Mouse (Mus musculus): ENCODE results near the gene Gm20388. TPM values are rescaled to one million over a fixed set of nuclear protein-coding genes. Genes with fewer than 3 reads are reported as not detected.

Gene Gm20388
- polyA plus RNA-seq, 1 experiment from 2014 or later, result 4.4 TPM

DNA sequence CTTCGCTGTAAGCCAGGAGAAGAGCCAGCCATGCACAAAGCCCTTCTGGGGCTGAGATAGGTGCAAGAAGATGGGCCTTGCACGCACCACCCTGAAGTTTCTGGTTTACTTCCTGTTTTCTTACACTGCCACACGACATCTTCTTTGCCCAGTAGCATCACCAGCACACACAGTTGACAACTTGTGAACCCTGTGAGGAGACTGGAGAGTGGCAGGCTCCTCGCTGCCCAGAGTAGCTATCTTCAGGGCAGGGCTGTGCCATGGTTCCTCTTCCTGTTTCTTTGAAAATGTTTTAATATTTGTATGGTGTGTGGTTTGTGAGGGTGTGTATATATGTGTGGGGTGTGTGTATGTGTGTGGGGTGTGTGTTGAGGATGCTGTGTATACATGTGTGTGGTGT lies 401.8 kb downstream of the Gm20388 start:
- Histone ChIP-seq H3K9me3 (no peaks in the 10 kb centered on the region), H3K4me1 (replicated peaks) (peaks cover 50% of the 10 kb centered on the region), H3K27ac (peak overlapping the region; percentile 25; the same call in 1 of the 2 replicates), H3K4me2 (replicated peaks) (no peak overlapping the region), H3K4me3 (replicated peaks) (no peak overlapping the region), H3K27me3 (peaks cover 31% of the 10 kb centered on the region), H3K36me3 (no peaks in the 10 kb centered on the region), H3K9ac (replicated peaks) (no peak overlapping the region)
- ATAC-seq, result no peak
- WGBS, result 88% methylated on average over 4 of the region's 4 CpGs

DNA sequence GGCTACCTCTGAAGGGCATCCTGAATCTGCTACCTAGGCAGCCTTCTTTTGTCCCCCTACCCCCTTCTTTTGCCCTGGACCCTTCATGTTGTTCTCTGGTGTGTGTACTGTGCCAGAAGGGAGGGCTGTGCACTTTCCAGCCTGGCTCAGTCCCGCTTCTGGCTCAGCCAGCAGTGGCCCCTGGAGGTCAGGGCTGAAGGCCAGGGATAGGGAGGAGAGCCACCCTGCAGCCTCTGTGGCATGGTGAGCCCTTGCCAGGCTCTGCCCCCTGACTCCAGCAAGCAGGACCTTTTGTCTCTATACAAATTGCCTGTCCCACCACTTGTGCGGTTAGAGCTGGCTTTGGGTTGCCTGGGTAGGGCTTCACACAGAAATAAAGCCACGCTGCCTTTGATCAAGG lies 403.0 kb downstream of the Gm20388 start:
- H3K36me3 ChIP-seq, result no peaks in the 10 kb centered on the region
- H3K27me3 ChIP-seq, result peaks cover 31% of the 10 kb centered on the region
- H3K9me3 ChIP-seq, result no peaks in the 10 kb centered on the region
- ATAC-seq, result no peak
- no peak overlapping the region for H3K4me2 ChIP-seq (replicated peaks)
- no peak overlapping the region for H3K4me3 ChIP-seq (replicated peaks)
- H3K9ac ChIP-seq (replicated peaks), result no peak overlapping the region
- WGBS, result 58% methylated on average over 3 of the region's 3 CpGs
- no peak overlapping the region for H3K27ac ChIP-seq
- H3K4me1 ChIP-seq (replicated peaks), result peaks cover 50% of the 10 kb centered on the region

DNA sequence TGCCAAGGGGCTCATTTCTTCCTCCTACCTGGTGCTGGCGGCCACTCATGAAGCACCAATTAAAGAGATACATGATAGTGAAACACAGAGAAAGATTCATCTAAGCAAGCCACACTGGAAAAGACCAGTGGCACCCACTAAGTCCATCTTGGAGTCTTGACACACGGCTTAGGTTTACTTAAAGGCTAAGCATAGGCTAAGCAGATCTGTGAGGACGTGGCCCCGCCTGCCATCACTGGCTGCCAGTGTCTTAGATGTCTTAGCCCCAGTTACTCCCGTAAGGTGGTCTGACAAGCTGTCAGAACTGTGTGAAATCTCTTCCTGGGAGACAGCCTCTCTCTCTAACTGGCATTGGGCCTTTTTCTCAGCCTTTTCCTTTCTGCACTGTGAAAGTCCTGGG lies 404.3 kb downstream of the Gm20388 start:
- H3K4me1 ChIP-seq (replicated peaks), result peaks cover 44% of the 10 kb centered on the region
- no peaks in the 10 kb centered on the region for H3K36me3 ChIP-seq
- no peak overlapping the region for H3K4me2 ChIP-seq (replicated peaks)
- H3K4me3 ChIP-seq (replicated peaks), result no peak overlapping the region
- H3K27ac ChIP-seq, result no peak overlapping the region
- peaks cover 26% of the 10 kb centered on the region for H3K27me3 ChIP-seq
- no peaks in the 10 kb centered on the region for H3K9me3 ChIP-seq
- no peak overlapping the region for H3K9ac ChIP-seq (replicated peaks)
- 70% methylated on average over 5 of the region's 5 CpGs for WGBS
- no peak for ATAC-seq

DNA sequence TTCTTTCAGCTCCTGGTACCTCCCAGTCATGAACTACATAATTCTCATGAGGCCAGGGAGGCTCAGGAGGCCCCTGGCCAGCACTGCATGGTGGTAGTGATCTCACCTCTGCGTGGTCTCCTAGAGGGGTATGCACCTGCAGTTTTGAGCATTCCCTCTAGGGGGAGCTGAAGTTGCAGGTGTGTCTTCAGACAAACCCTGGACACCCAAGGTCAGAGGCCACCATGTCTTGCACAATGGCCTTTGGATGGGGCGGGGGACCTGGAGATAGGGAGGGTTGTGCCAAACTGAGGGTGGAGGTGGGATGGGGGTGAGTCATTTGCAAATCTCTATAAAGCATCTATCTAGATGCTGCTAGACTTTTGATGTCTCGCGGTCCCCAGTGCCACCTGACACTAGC lies 405.0 kb downstream of the Gm20388 start:
- WGBS, result 84% methylated on average over 4 of the region's 4 CpGs
- no peak overlapping the region for H3K4me2 ChIP-seq (replicated peaks)
- H3K36me3 ChIP-seq, result no peaks in the 10 kb centered on the region
- no peak overlapping the region for H3K27ac ChIP-seq
- peaks cover 37% of the 10 kb centered on the region for H3K4me1 ChIP-seq (replicated peaks)
- no peak for ATAC-seq
- H3K9me3 ChIP-seq, result no peaks in the 10 kb centered on the region
- no peak overlapping the region for H3K9ac ChIP-seq (replicated peaks)
- peaks cover 20% of the 10 kb centered on the region for H3K27me3 ChIP-seq
- no peak overlapping the region for H3K4me3 ChIP-seq (replicated peaks)

DNA sequence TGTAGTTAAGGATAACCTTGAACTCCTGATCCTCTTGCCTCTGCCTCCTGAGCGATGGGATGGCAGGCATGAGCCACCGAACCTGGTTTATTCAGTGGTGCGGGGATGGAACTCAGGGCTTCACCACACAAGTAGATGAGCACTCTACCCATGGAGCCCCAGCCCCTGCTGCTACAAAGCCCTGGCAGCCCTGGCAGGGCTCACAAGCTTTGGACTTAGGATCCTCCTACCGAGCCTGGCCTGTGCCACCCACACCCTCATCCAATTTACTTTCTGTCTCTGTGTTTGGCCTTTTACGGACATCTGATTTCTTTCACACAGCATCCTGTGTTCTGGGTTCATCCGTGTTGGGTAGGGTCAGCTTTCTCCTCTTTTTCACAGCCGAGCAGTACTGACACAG lies 406.1 kb downstream of the Gm20388 start:
- Histone ChIP-seq H3K27me3 (peaks cover 14% of the 10 kb centered on the region; the same call in 1 of the 2 replicates), H3K4me1 (replicated peaks) (peaks cover 31% of the 10 kb centered on the region), H3K36me3 (no peaks in the 10 kb centered on the region), H3K9me3 (no peaks in the 10 kb centered on the region), H3K4me2 (replicated peaks) (no peak overlapping the region), H3K9ac (replicated peaks) (no peak overlapping the region), H3K4me3 (replicated peaks) (no peak overlapping the region), H3K27ac (no peak overlapping the region)
- 92% methylated on average over 7 of the region's 7 CpGs for WGBS
- ATAC-seq, result no peak

DNA sequence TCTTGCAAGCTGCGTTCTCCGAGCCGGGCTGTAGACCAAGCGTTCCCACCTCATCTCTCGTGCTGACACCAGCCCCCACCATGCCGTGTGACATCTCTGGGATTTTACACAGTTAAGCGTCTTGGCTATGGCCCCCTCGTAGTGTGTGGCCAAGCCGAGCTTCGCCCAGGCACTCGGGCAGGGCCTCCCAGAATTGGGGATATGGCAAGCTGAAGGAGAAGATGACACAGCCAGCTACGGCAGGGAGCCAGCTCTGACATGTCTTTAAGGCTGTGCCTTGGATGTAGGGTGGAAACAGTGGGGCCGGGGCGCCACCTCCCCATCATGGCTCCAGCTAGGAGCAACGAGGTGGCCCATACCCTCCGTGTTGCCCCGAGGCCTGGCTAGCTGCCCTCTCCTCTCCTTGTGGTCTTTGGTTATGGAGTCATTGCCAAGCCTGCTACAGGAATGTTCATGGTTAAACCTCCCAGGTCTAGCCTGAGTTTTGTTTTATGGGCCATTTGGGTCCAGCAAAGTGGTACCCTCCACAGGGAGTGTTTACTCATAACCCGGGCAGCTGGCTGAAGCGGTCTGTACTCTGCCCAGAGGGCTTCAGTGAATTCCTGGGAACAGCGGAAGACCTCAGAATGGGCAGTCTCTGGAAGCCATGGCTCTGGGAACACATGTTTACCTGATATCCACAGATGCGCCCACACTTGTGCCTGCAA lies 406.6 kb downstream of the Gm20388 start:
- no peak for ATAC-seq
- Histone ChIP-seq H3K27me3 (peaks cover 9% of the 10 kb centered on the region; the same call in 1 of the 2 replicates), H3K27ac (no peak overlapping the region), H3K36me3 (no peaks in the 10 kb centered on the region), H3K4me1 (replicated peaks) (peaks cover 29% of the 10 kb centered on the region), H3K4me3 (replicated peaks) (no peak overlapping the region), H3K4me2 (replicated peaks) (no peak overlapping the region), H3K9ac (replicated peaks) (no peak overlapping the region), H3K9me3 (no peaks in the 10 kb centered on the region)
- 91% methylated on average over 21 of the region's 21 CpGs for WGBS

DNA sequence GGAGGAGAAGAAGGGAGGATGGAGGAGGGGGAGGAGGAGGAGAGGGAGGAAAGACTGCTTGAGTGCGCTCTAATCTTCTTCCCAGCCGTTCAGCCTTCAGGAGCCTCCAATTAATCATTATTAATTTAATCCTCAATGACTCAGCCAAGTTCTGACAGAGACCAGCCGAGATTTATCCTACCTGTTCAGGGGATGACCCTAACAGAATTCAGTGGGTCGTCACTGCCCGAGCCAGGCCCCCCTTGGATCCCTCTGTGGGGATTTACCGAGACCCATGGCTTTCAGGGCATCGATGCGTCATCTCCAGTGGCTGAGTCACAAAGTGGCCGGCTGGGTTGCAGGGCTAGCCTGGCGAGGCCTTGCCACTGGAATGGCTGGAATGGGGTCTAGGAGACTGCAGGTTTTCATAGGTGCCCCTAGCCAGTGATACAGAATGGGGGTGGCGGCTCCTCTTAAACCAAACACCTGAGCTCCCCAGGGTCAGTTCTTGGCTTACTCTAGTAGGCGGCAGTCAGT lies 407.9 kb downstream of the Gm20388 start:
- Histone ChIP-seq H3K9ac (replicated peaks) (no peak overlapping the region), H3K9me3 (no peaks in the 10 kb centered on the region), H3K4me1 (replicated peaks) (peaks cover 41% of the 10 kb centered on the region), H3K4me3 (replicated peaks) (no peak overlapping the region), H3K36me3 (no peaks in the 10 kb centered on the region), H3K27me3 (0 out of 2 replicates have a peak, but pooled peaks cover 6% of the 10 kb centered on the region), H3K27ac (0 out of 2 replicates have a peak overlapping the region, but pooled peaks have one; percentile 35), H3K4me2 (replicated peaks) (no peak overlapping the region)
- 56% methylated on average over 12 of the region's 12 CpGs for WGBS
- no peak for ATAC-seq

DNA sequence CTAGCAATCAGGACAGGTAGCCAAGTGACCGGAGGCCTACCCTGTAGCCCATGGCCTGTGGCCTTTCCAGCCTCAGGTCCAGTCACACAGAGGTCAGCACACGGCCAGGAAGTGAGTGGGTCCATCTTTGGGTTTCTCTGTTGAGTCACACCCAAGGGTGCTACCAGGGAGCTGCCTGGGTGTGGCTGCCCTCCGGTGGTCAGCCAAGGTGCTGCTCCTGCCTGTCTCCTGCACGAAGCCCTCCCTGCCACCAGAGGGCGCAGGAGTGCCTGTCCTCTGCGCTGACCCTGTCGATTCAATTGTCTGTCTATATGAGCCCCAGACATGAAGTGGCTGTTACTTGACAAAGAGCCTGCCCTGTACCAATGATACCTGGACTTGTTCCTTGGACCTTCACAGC lies 408.8 kb downstream of the Gm20388 start:
- H3K9ac ChIP-seq (replicated peaks), result no peak overlapping the region
- H3K27me3 ChIP-seq, result no peaks in the 10 kb centered on the region
- no peak overlapping the region for H3K27ac ChIP-seq
- H3K4me1 ChIP-seq (replicated peaks), result peaks cover 50% of the 10 kb centered on the region
- no peak overlapping the region for H3K4me2 ChIP-seq (replicated peaks)
- H3K36me3 ChIP-seq, result no peaks in the 10 kb centered on the region
- ATAC-seq, result no peak
- H3K9me3 ChIP-seq, result no peaks in the 10 kb centered on the region
- WGBS, result 26% methylated on average over 7 of the region's 7 CpGs
- H3K4me3 ChIP-seq (replicated peaks), result no peak overlapping the region

DNA sequence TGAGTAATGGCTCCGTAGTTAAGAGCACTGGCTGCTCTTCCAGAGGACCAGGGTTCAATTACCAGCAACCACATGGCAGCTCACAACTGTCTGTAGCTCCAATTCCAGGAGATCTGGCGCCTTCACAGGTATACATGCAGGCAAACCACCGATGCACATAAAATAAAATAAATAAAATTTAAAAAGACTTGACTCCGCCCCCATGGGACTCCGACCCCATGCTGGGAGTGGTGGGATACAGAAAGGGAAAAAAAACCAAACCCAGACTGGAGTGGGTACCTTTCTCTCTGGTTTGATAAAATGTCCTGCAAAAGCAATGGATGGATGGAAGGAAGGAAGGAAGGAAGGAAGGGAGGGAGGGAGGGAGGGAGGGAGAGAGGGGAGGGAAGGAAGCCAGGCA lies 409.5 kb downstream of the Gm20388 start:
- peaks cover 56% of the 10 kb centered on the region for H3K4me1 ChIP-seq (replicated peaks)
- 93% methylated on average over 5 of the region's 5 CpGs for WGBS
- H3K27ac ChIP-seq, result no peak overlapping the region
- H3K4me2 ChIP-seq (replicated peaks), result no peak overlapping the region
- H3K9ac ChIP-seq (replicated peaks), result no peak overlapping the region
- no peak for ATAC-seq
- H3K9me3 ChIP-seq, result no peaks in the 10 kb centered on the region
- no peaks in the 10 kb centered on the region for H3K36me3 ChIP-seq
- no peaks in the 10 kb centered on the region for H3K27me3 ChIP-seq
- no peak overlapping the region for H3K4me3 ChIP-seq (replicated peaks)

DNA sequence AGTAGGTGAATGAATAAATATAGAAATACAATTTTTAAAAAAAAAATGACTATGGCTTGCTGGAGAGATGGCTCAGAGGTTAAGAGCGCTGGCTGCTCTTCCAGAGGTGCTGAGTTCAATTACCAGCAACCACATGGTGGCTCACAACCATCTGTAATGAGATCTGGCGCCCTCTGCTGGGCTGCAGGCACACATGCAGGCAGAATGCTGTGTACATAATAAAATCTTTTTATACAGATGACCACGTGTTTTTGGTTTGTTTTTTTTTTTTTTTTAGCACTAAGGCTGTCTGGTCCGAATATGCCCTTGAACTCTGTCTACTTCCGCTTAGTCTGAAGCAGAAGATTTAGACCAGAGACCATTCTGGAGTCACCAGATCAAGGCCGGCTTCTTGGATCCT lies 411.1 kb downstream of the Gm20388 start:
- H3K4me1 ChIP-seq (replicated peaks), result peaks cover 66% of the 10 kb centered on the region
- H3K27me3 ChIP-seq, result no peaks in the 10 kb centered on the region
- no peak overlapping the region for H3K4me2 ChIP-seq (replicated peaks)
- no peak for ATAC-seq
- WGBS, result 43% methylated on average over 6 of the region's 6 CpGs
- peak overlapping the region; percentile 85; the same call in 1 of the 2 replicates for H3K27ac ChIP-seq
- no peaks in the 10 kb centered on the region for H3K9me3 ChIP-seq
- H3K36me3 ChIP-seq, result no peaks in the 10 kb centered on the region
- H3K9ac ChIP-seq (replicated peaks), result no peak overlapping the region
- H3K4me3 ChIP-seq (replicated peaks), result no peak overlapping the region

DNA sequence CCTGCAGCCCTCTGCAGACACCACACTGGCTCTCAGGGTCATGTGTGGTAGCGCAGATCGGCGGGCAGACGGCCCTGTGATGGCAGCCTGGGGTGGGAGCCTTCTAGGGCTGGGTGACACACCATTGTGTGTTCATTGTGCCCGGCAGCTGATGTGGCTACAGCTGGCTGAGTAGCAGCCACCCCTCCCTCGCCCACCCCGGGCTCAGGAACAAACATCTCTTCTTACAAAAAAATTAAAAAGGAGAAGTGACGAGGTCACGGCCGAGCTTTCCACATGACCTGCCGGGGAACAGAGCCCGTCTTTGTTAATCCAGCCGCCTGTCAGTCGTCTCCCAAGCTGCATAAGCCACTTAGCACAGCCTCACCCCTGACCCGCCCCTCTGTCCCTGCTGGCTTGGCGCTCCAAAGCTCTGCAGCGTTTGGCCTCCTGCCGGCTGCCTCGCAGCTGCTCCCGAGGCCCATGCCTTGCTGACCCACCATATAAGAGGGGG lies 412.4 kb downstream of the Gm20388 start:
- H3K36me3 ChIP-seq, result no peaks in the 10 kb centered on the region
- ATAC-seq, result peak; percentile 78
- H3K9me3 ChIP-seq, result no peaks in the 10 kb centered on the region
- H3K4me2 ChIP-seq (replicated peaks), result peak overlapping the region; percentile 7; the same call in 1 of the 2 replicates
- 3% methylated on average over 20 of the region's 20 CpGs for WGBS
- peak overlapping the region; percentile 85 for H3K27ac ChIP-seq
- peak overlapping the region; percentile 49; the same call in 1 of the 2 replicates for H3K9ac ChIP-seq (replicated peaks)
- H3K4me1 ChIP-seq (replicated peaks), result peaks cover 60% of the 10 kb centered on the region
- H3K27me3 ChIP-seq, result no peaks in the 10 kb centered on the region
- no peak overlapping the region for H3K4me3 ChIP-seq (replicated peaks)

DNA sequence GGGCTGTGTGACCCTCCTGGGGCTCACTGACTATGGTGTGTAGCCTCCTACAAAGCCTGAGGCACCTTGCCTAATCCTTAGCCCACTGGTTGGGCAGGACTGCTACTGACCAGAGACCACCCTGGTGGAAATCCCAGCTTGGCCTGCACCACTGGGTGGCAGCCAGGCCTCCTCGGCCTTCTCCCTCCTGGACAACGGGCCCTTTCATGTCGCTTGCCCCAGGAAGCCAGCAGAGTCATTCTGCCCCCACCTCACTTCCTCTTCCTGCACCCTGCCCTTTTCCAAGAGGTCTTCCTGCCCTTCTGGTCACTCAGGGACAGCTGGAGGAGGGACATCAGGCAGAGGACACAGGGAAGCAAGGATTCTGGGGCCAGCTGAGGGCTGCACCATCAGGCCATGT lies 413.9 kb downstream of the Gm20388 start:
- H3K27me3 ChIP-seq, result no peaks in the 10 kb centered on the region
- H3K4me1 ChIP-seq (replicated peaks), result peaks cover 54% of the 10 kb centered on the region
- H3K9me3 ChIP-seq, result no peaks in the 10 kb centered on the region
- H3K4me2 ChIP-seq (replicated peaks), result no peak overlapping the region
- 50% methylated on average over 3 of the region's 3 CpGs for WGBS
- ATAC-seq, result no peak
- no peak overlapping the region for H3K4me3 ChIP-seq (replicated peaks)
- H3K36me3 ChIP-seq, result no peaks in the 10 kb centered on the region
- H3K27ac ChIP-seq, result peak overlapping the region; percentile 85; the same call in 1 of the 2 replicates
- no peak overlapping the region for H3K9ac ChIP-seq (replicated peaks)

Data from midbrain, embryonic 13.5 days (tissue).